Mouse (Mus musculus): Measurements from ENCODE around the gene Edrf1.

GRCm38 (mm10) chr7:133638306-133638705 lies 963 bp downstream of the Edrf1 start:
- no peak for TF ChIP-seq CTCF (IDR thresholded peaks at IDR 0.05; ENCODE audit: low read depth, low read length)
- TF ChIP-seq GATA1 (IDR thresholded peaks at IDR 0.05; ENCODE audit: borderline replicate concordance, low read length) = no peak
- TF ChIP-seq POLR2AphosphoS5 (IDR thresholded peaks at IDR 0.05; ENCODE audit: insufficient replicate concordance, low read depth, low read length) = no peak
- no peak for TF ChIP-seq TAL1 (conservative IDR thresholded peaks at IDR 0.05; ENCODE audit: low read depth, low read length)
